In genomic region chr19:10304810-10305544, GRCm38 (mm10) we compare ENCODE assay signal across 9 mouse cellular contexts. TPM values are rescaled to one million over a fixed set of nuclear protein-coding genes. Genes with fewer than 3 reads are reported as not detected.
DNase-seq lines count a peak whose midpoint lies in the region; ATAC-seq lines count a peak whose summit lies in the region.
"Had no signal": no experiment of that assay in that cellular context is flagged by ENCODE, and none has a peak within 500 bp of the region (broad histone marks: within the 10 kb centered on the region; RNA-seq: fewer than 3 reads in every experiment).

Dagla (minus strand) TSS chr19:10304877.

- H3K9ac ChIP-seq in hindbrain, embryonic 13.5 days = peak within 1 kb of the TSS; percentile 94

- H3K4me2 ChIP-seq in hindbrain, embryonic 13.5 days = peak within 1 kb of the TSS; percentile 78

- DNase-seq in R1 (ENCODE audit: low read depth, low spot score) = peak; percentile 61
- peak; percentile 79 for DNase-seq in cerebellum, adult 8-10 months
- peak; percentile 80 to 81 for DNase-seq in frontal cortex, postnatal 25 days (ENCODE audit: low spot score in 2 of 2)
- peak; percentile 64 to 75 for DNase-seq in left cerebral cortex, adult 8-10 months (ENCODE audit: low spot score in 2 of 2)
- DNase-seq in right cerebral cortex, adult 18-20 months = peak; percentile 84
- DNase-seq in urinary bladder, postnatal 25 days (ENCODE audit: low spot score) = peak; percentile 83

- H3K27ac ChIP-seq in hindbrain, embryonic 13.5 days = no peak within 1 kb of the TSS

- no peaks in the 10 kb centered on the region for H3K36me3 ChIP-seq in hindbrain, embryonic 13.5 days

- H3K4me3 ChIP-seq in hindbrain, embryonic 13.5 days = peak within 1 kb of the TSS; percentile 80

- no peaks in the 10 kb centered on the region for H3K9me3 ChIP-seq in hindbrain, embryonic 13.5 days

- H3K27me3 ChIP-seq in hindbrain, embryonic 13.5 days = peaks cover 65% of the 10 kb centered on the region

- peak; percentile 78 for ATAC-seq in hindbrain, embryonic 13.5 days (ENCODE audit: low FRiP score)
- ATAC-seq in megakaryocyte, adult 5-6 weeks (ENCODE audit: poor library complexity, severe bottlenecking) = peak; percentile 81

- WGBS in hindbrain, embryonic 13.5 days = 8% methylated on average over 55 of the region's 56 CpGs

- H3K4me1 ChIP-seq in hindbrain, embryonic 13.5 days (replicated peaks) = peaks cover 34% of the 10 kb centered on the region

RNA-seq across cellular contexts. Expression of gene Dagla, which starts in this region (rescaled TPM):
- 6.1 and 6.3 TPM in 2 replicates for polyA plus RNA-seq in hindbrain, embryonic 13.5 days (2015; fragmentation: Nextera tagmentation; extraction: Ambion mirVana)
- total RNA-seq in left cerebral cortex, adult 8-10 months (2022) = 10 to 100 TPM; 72.6 to 77.7 (median 74.9) TPM
- not detected in 2 replicates for total RNA-seq in megakaryocyte, adult 5-6 weeks (2015)
- not detected in 2 replicates for total RNA-seq in megakaryocyte, adult 5-6 weeks (2017)
- total RNA-seq: neutrophil, adult 5-6 weeks had no signal

Comparison
In these comparisons a context has a peak if more than half of its experiments do, and no peak if none do; other contexts are left out.
1. RNA of gene Dagla (total RNA-seq): 72.6 to 77.7 TPM in left cerebral cortex, adult 8-10 months; not detected in megakaryocyte, adult 5-6 weeks; every median in the first group is over 10 times any median in the second.
2. Peak in ATAC-seq in megakaryocyte, adult 5-6 weeks; RNA of the gene not detected or under 1 TPM.
3. Peak in every context shown above with its lines, with median percentiles within 50 percentile points of each other: DNase-seq.